Mouse (Mus musculus): ENCODE measurements at regions not wholly inside any gene's neighbourhood (a gene's known extent, or its start where the extent isn't known, plus 50 kb on each side); places are given as distances from the start of the nearest gene placed in this dataset.

DNA sequence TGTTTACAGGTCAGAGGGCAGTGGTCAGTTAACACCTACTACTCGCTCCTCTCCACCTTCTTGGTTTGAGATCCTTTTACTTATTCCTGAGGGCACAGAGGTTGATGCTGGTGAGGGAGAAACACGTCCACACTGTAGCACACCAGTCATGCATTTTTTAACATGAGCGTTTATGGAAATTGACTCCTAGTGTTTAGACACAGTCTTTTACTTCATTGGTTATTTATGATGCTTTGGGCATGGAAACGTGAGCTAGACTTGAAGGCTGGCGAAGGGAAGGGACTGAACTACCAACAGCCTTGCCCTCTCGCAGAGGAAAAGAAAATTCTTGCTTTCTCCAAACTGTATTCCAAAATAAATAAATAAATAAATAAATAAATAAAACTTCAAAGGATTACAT, 61.6 kb upstream of the Daam1 start:
- no peak for DNase-seq (ENCODE audit: low spot score in 2 of 2)

DNA sequence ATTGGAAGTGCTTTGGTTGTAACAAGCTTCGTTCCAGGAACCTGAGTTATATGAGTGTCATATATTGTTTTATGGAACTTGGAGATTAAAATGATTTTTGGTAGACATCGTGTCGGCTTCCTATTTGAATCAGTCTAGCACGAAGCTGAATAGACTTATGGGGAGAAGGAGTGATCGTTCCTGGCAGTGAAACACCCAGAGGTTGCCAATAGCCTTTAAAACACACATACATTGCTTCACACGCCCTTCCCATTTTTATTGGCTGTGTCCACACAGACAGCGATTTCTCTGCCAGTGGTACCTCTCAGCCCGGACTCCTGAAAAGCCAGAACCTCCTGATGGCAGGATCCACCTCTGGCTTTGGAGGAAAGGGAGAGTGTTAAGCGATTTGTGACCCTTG, 57.0 kb upstream of the Daam1 start:
- DNase-seq (ENCODE audit: low spot score in 2 of 2) = no peak

DNA sequence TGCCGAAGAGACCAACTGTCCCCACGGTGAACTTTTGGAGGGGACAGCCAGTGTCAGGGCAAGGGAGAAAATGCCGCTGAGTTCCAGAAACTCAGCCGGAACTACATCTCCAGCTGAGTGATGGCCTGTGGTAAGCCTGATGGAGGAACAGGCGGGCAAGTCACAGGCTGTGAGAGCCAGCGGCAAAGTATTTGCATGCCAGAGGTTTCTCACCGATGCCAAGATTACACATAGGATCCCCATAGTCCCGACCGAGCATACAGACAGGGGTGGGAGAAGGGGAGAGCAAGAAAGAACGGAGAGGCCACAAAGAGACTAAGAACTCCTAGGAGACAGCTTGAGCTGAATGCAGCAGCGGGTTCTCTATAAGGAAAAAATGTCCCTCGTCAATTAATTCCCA, 55.8 kb upstream of the Daam1 start:
- DNase-seq (ENCODE audit: low spot score in 2 of 2) = no peak

DNA sequence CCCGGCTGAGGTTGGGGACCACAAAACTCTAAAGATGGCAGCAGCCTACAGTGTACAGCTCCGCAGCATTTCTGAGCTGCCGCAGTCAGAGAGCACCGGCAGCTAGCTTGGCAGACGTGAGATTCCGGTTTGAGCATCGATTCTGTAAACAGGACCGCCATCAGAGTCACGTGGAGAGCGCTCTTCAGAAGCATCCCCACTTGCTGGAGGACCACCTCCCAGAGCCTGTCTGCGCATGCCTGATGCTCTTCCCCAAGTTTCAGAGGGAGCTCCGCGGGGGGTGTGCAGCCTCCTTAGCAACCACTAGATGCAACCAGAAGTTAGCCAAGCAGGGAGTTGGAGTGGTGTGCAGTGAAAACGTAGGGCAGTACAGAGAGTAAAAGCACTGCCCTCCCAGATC, 52.7 kb upstream of the Daam1 start:
- DNase-seq (ENCODE audit: low spot score in 2 of 2) = no peak

DNA sequence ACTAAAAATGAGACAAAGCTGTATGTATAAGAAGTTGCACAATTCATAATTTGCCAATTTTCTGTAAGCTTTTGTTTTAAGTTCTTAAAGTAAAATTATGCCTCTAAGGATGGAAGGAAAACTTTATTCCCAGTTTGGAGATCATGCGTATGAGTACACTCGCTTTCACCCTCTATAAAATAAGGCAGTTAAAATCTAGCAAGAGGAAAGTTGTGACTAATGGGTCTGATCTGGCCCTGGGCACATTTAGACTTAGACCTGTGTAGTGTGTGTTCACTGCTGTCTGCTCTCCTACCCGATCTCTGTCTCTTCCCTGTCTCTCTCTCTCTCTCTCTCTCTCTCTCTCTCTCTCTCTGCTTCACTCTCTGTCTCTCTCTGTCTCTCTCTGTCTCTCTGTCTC, 51.9 kb upstream of the Daam1 start:
- DNase-seq (ENCODE audit: low spot score in 2 of 2) = no peak

DNA sequence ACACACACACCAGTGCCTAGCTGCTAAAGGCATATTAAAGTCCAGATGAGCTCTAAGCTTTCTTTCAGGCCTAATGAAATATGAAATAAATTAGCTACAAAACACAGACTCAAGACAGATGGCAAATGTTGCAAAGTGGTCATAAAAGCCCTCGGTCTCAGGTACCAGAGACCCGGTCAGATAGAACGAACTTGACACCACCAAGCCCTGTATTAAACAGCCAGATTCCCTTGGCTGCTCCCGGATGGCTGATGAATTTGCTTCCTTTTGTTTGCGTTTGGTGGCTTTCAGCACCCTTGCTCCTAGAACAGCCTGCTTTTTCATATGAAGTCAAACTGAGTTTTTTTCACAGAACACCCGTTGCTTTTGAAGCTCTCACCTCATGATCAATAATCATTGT, 51.5 kb upstream of the Daam1 start:
- no peak for DNase-seq (ENCODE audit: low spot score in 2 of 2)
